Mouse (Mus musculus): ENCODE measurements around the gene Slc19a1. TPM values are rescaled to one million over a fixed set of nuclear protein-coding genes. Genes with fewer than 3 reads are reported as not detected.

Gene Slc19a1
- polyA plus RNA-seq, 1 experiment from 2014 or later, result 48.0 TPM

- no peaks in the 10 kb centered on the region for H3K27me3 ChIP-seq (ENCODE audit: insufficient read depth, low read length)
- DNase-seq (ENCODE audit: low spot score), result no peak
- H3K36me3 ChIP-seq (ENCODE audit: insufficient read depth, low read length), result no peaks in the 10 kb centered on the region
- no peak overlapping the region for H3K4me3 ChIP-seq (replicated peaks; ENCODE audit: low read depth, low read length)
- H3K4me2 ChIP-seq (ENCODE audit: low read length), result no peak overlapping the region
- no peak for ATAC-seq (replicated peaks; ENCODE audit: low FRiP score, low read depth)
- no peak overlapping the region for H3K9ac ChIP-seq (ENCODE audit: low read depth, low read length)
- H3K4me1 ChIP-seq (replicated peaks; ENCODE audit: insufficient read depth, low read length), result peaks cover 19% of the 10 kb centered on the region; the same call in 1 of the 2 replicates
- no peak overlapping the region for H3K27ac ChIP-seq
- no peaks in the 10 kb centered on the region for H3K9me3 ChIP-seq (replicated peaks; ENCODE audit: low read length)
- WGBS, result 91% methylated on average over 5 of the region's 5 CpGs
- TF ChIP-seq CTCF (IDR thresholded peaks at IDR 0.05; ENCODE audit: low read depth), result no peak
These were observed 1.4 kb upstream of the Slc19a1 start for GRCm38 (mm10) chr10:77030666-77031065.

DNA sequence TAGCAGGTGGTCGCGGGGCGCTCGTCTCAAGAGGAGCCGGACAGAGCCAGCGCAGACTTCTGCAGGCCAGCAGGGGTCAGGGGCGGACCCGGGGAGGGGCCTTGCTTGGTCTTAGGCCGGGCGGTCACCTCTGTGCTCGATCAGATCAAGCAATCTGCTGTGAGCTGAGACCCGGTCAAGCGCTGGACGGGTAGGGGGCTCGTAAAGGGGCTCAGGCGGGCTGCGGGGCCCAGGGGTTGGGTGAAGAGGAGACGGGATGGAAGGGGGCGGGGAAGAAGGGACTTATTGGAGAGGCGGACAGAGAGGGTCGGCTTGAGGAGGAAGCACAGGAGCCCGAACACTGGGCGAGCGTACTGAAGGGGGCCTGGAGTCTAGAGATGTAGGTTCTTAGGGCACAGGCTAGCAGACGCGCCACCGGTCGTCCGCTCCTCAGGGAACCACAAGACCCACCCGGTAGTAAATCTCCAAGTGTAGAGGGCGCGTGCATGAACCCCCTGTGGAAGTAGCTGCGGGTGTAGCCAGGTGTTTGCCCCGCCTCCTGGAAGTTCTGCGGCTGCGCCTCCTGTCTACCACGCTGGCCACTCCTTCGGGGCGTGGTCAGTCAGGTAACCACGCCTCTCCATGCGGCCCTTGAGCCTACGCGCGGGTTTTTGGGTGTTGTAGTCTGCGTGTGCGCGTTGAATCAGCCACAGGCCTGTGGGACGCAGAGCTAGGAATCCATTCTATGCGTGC lies 716 bp downstream of the Slc19a1 start:
- WGBS, result under 1% methylated on average over 49 of the region's 49 CpGs
- peak overlapping the region; percentile 60 for H3K4me3 ChIP-seq (replicated peaks; ENCODE audit: low read depth, low read length)
- H3K36me3 ChIP-seq (ENCODE audit: insufficient read depth, low read length), result no peaks in the 10 kb centered on the region
- H3K9me3 ChIP-seq (replicated peaks; ENCODE audit: low read length), result no peaks in the 10 kb centered on the region
- ATAC-seq (replicated peaks; ENCODE audit: low FRiP score, low read depth) (peak; percentile 87), DNase-seq (ENCODE audit: low spot score) (peak; percentile 96)
- peak overlapping the region; percentile 83 for H3K9ac ChIP-seq (ENCODE audit: low read depth, low read length)
- peak; percentile 55 for TF ChIP-seq CTCF (IDR thresholded peaks at IDR 0.05; ENCODE audit: low read depth)
- H3K4me1 ChIP-seq (replicated peaks; ENCODE audit: insufficient read depth, low read length), result peaks cover 19% of the 10 kb centered on the region; the same call in 1 of the 2 replicates
- peak overlapping the region; percentile 88 for H3K27ac ChIP-seq
- H3K4me2 ChIP-seq (ENCODE audit: low read length), result peak overlapping the region; percentile 90
- H3K27me3 ChIP-seq (ENCODE audit: insufficient read depth, low read length), result no peaks in the 10 kb centered on the region

DNA sequence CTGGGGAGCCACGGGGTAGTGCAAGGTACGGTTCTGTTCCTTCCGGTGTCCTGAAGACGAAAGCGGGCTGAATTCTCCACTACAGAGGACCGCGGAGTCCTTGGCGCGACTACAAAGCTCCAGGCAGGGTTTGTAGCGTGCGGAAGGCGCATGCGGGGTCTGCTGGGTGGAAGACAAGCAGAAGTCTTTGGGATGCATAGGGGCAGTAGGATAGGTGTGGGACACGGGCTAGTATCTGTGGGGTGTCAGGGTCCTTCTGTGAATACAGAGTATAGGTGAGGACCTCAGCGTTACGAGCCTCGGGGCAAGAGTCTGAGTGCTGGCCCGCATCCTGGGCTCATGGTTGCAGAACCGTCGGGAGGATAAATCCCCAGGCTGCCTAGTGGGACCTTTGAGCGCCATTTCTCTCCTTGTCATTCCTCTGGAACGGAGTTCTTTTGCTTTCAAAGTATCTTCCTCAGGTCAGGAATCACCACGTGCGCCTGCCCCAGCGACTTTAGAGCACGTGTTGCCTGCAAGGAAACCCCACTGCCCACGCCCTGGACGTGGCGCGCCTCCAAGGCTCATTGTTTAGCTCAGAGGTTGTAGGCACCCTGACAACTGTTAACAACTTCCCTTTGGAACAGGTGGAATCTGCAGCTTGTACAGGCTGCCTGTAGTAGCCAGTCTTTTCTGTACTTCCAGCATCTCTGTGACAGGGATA lies 1.4 kb downstream of the Slc19a1 start:
- Histone ChIP-seq H3K9me3 (replicated peaks; ENCODE audit: low read length) (no peaks in the 10 kb centered on the region), H3K4me2 (ENCODE audit: low read length) (peak overlapping the region; percentile 90), H3K4me3 (replicated peaks; ENCODE audit: low read depth, low read length) (peak overlapping the region; percentile 60), H3K9ac (ENCODE audit: low read depth, low read length) (peak overlapping the region; percentile 83), H3K36me3 (ENCODE audit: insufficient read depth, low read length) (0 out of 2 replicates have a peak, but pooled peaks cover 2% of the 10 kb centered on the region), H3K27me3 (ENCODE audit: insufficient read depth, low read length) (no peaks in the 10 kb centered on the region), H3K4me1 (replicated peaks; ENCODE audit: insufficient read depth, low read length) (peaks cover 19% of the 10 kb centered on the region; the same call in 1 of the 2 replicates), H3K27ac (no peak overlapping the region)
- TF ChIP-seq CTCF (IDR thresholded peaks at IDR 0.05; ENCODE audit: low read depth), result no peak
- ATAC-seq (replicated peaks; ENCODE audit: low FRiP score, low read depth) (peak; percentile 1; the same call in 1 of the 2 replicates), DNase-seq (ENCODE audit: low spot score) (peak; percentile 43)
- WGBS, result under 1% methylated on average over 30 of the region's 30 CpGs

GRCm38 (mm10) chr10:77035487-77035886 lies 3.4 kb downstream of the Slc19a1 start:
- Histone ChIP-seq H3K4me1 (replicated peaks; ENCODE audit: insufficient read depth, low read length) (peaks cover 19% of the 10 kb centered on the region; the same call in 1 of the 2 replicates), H3K9ac (ENCODE audit: low read depth, low read length) (no peak overlapping the region; the same call in 1 of the 2 replicates), H3K27ac (no peak overlapping the region), H3K27me3 (ENCODE audit: insufficient read depth, low read length) (no peaks in the 10 kb centered on the region), H3K9me3 (replicated peaks; ENCODE audit: low read length) (no peaks in the 10 kb centered on the region), H3K36me3 (ENCODE audit: insufficient read depth, low read length) (peaks cover 6% of the 10 kb centered on the region; the same call in 1 of the 2 replicates), H3K4me3 (replicated peaks; ENCODE audit: low read depth, low read length) (no peak overlapping the region), H3K4me2 (ENCODE audit: low read length) (peak overlapping the region; percentile 90; the same call in 1 of the 2 replicates)
- DNase-seq (ENCODE audit: low spot score), result no peak
- no peak for TF ChIP-seq CTCF (IDR thresholded peaks at IDR 0.05; ENCODE audit: low read depth)
- no peak for ATAC-seq (replicated peaks; ENCODE audit: low FRiP score, low read depth)
- WGBS, result 63% methylated on average over 6 of the region's 6 CpGs

- Histone ChIP-seq H3K9ac (ENCODE audit: low read depth, low read length) (no peak overlapping the region), H3K27me3 (ENCODE audit: insufficient read depth, low read length) (no peaks in the 10 kb centered on the region), H3K36me3 (ENCODE audit: insufficient read depth, low read length) (peaks cover 20% of the 10 kb centered on the region), H3K4me3 (replicated peaks; ENCODE audit: low read depth, low read length) (no peak overlapping the region), H3K4me2 (ENCODE audit: low read length) (no peak overlapping the region), H3K4me1 (replicated peaks; ENCODE audit: insufficient read depth, low read length) (peaks cover 17% of the 10 kb centered on the region; the same call in 1 of the 2 replicates), H3K9me3 (replicated peaks; ENCODE audit: low read length) (no peaks in the 10 kb centered on the region), H3K27ac (no peak overlapping the region)
- no peak for DNase-seq (ENCODE audit: low spot score)
- TF ChIP-seq CTCF (IDR thresholded peaks at IDR 0.05; ENCODE audit: low read depth), result no peak
- 92% methylated on average over 8 of the region's 8 CpGs for WGBS
- no peak for ATAC-seq (replicated peaks; ENCODE audit: low FRiP score, low read depth)
These were observed 6.6 kb downstream of the Slc19a1 start for GRCm38 (mm10) chr10:77038579-77039174.

- ATAC-seq (replicated peaks; ENCODE audit: low FRiP score, low read depth) (0 out of 2 replicates have a peak, but pooled peaks have one; percentile 8), DNase-seq (ENCODE audit: low spot score) (no peak)
- no peak overlapping the region for H3K4me3 ChIP-seq (replicated peaks; ENCODE audit: low read depth, low read length)
- 76% methylated on average over 4 of the region's 4 CpGs for WGBS
- no peak for TF ChIP-seq CTCF (IDR thresholded peaks at IDR 0.05; ENCODE audit: low read depth)
- no peak overlapping the region for H3K4me2 ChIP-seq (ENCODE audit: low read length)
- H3K4me1 ChIP-seq (replicated peaks; ENCODE audit: insufficient read depth, low read length), result no peaks in the 10 kb centered on the region
- H3K27me3 ChIP-seq (ENCODE audit: insufficient read depth, low read length), result no peaks in the 10 kb centered on the region
- no peak overlapping the region for H3K27ac ChIP-seq
- no peaks in the 10 kb centered on the region for H3K9me3 ChIP-seq (replicated peaks; ENCODE audit: low read length)
- H3K9ac ChIP-seq (ENCODE audit: low read depth, low read length), result no peak overlapping the region
- H3K36me3 ChIP-seq (ENCODE audit: insufficient read depth, low read length), result peaks cover 35% of the 10 kb centered on the region
These were observed 16.2 kb downstream of the Slc19a1 start for GRCm38 (mm10) chr10:77048196-77048595.
